Mouse (Mus musculus) stomach, postnatal 0 days (tissue): ENCODE data around the gene Elp5.
A peak's percentile ranks its signal among the peaks of the same experiment; 100 is the strongest.

Source experiments
- CTCF ChIP-seq: IDR thresholded peaks from 2 replicates; pipeline ENCODE4 v1.5.1; 2016; ENCODE audit warnings: antibody characterized with exemption, low read depth, mild to moderate bottlenecking, moderate library complexity
- EP300 ChIP-seq: optimal IDR thresholded peaks from 2 replicates; pipeline ENCODE3; 2016; ENCODE audit warnings: antibody characterized with exemption

GRCm38 (mm10) chr11:69965271-69966005 lies 16.9 kb downstream of the Elp5 start:
- no peak for TF ChIP-seq EP300
- peak; percentile 8; the same call in 1 of the 2 replicates for TF ChIP-seq CTCF
